Mouse (Mus musculus) adrenal gland, adult 2 months (tissue): ENCODE data around the gene Lrsam1. TPM values are rescaled to one million over a fixed set of nuclear protein-coding genes. Genes with fewer than 3 reads are reported as not detected.
"Not testable (repeated sequence)": the region's sequence is repeated elsewhere in the genome, so short reads cannot be mapped to it uniquely, and the experiment has no call there.

Source experiments
- DNase-seq: peaks from one replicate; pipeline ENCODE4 v3.0.0; 2021
- long read RNA-seq: library from polyadenylated mRNA; stranded (forward); transcript quantifications from one replicate; pipeline ENCODE4 v2.0.0, GENCODE M21; 2021
- polyA plus RNA-seq: library from polyadenylated mRNA; depleted of rRNA; stranded (reverse); fragments of >200 nt; gene quantifications from 2 replicates; pipeline ENCODE4 v1.2.3, GENCODE M21; 2012; rRNA removed
- total RNA-seq, 2 experiments: library from RNA; stranded (reverse); gene quantifications; 2 replicates each; pipeline ENCODE4 v1.2.3; 2021

The Lrsam1 gene
- total RNA-seq (10 to 100 TPM; 18.0 to 25.6 TPM), polyA plus RNA-seq (24.8 and 26.0 TPM in 2 replicates)
- long read RNA-seq, full-length matches to known transcripts, result 3 of 10 reads
- long read RNA-seq, partial matches to known transcripts, result 1 of 10 reads
- long read RNA-seq, other reads (novel, unspliced or antisense), result 6 of 10 reads

DNA sequence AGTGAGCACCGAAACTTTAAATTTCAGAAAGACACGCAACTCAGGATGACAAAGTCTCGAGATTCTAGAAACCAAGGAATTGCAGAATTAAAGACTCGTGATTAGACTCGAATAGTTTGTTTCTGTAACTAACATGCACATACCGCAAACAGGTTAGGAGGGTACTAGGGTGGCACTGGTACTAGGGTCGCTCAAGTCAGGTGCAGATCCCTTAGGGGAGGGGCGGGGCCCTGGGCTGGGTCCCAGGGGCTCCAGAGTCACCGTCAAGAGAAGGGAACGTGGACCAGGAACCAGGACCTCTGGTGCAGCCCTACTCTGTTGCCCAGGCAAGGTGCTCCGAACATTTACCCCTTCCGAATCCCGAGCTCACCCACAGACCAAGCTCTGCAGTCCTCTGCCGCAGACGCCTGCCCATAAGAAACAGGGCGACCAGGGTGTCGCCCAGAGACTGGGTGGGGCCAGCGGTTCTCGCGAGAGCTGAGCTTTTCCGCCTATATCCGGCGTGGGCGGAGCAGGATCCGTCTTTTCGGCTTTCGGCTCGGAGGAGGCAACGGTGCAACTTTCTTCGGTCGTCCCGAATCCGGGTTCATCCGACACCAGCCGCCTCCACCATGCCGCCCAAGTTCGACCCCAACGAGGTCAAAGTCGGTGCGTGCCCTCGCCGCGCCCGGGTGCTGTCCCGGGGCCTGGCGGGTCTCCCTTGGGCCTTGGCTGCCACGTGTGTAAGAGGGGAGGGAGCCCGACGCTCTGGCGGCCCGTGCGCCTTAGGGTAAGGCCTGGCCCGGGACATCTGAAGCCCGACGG lies at the start of gene Lrsam1, which contains the start of gene Rpl12:
Gene Lrsam1 (minus strand): TSS at position 423 of the 804 bp plus-strand sequence.
Gene Rpl12 (plus strand): TSS at position 368 of the 804 bp plus-strand sequence.
- DNase-seq, result peak; percentile 96

DNA sequence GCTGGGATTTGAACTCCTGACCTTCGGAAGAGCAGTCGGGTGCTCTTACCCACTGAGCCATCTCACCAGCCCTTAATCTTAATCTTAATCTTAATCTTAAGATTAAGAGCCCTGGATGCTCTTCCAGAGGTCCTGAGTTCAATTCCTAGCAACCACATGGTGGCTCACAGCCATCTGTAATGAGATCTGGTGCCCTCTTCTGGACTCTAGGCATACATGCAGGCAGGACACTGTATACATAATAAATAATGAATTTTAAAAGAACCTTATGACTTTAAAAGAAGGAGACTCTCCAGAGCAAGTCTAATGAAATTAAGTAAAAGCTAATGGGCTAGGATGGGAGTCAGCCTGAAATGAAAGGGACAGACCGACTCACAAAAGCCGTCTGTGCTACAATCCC lies 47.6 kb upstream of the Lrsam1 start:
- DNase-seq, result not testable (repeated sequence)

DNA sequence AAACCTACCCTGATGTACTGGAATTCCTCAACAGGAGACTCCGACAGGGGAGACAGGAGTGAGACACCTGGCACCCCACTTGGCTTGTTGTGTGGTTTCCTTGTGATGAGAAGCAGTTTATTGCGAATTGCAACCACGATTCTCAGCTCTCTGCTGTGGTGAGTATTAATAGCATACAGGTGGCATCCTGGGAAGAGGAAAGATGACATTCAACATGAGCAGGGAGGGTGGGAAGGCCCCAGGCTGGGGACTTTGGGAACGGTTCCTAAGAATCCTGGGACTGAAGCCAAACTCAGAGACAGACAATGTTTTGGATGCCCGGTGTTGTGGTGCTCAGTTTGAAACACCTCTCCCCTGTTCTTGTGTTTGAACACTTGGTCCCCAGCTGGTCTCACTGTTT lies 43.6 kb upstream of the Lrsam1 start:
- DNase-seq, result no peak

DNA sequence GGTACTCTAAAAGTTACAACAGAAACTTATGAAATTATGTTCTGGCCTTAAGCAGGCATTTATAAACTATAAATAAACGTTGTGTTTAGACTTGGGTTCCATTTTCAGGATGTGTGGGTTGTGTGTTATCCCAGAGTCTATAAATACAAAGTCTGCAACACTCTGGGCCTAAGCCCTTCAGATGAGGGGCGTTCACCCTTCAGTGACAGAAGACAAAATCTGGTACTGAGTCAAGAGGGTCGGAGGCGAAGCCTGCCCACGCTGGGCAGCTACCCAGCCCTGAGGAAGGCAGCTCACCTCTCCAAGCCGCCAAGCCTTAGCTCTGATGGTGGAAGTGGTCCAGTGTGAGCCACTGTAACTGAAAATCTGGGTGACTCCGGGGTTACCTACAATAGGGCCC lies 40.7 kb upstream of the Lrsam1 start:
- DNase-seq, result no peak

DNA sequence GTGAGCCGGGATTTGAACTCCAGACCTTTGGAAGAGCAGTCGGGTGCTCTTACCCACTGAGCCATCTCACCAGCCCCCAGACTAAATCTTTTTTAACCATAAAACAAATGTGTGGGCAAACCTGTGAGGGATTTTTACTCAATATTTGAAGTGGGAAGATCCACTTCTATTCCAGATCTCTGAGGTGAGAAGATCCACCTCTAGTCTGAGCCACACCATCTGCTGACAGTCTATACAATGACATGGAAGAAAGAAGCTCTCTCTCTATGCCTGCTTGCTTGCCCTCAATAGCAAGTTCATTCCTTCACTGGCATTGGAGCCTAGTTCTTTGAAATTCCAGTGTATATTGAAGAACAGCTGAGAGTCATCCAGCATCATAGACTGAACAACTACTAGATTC lies 38.3 kb upstream of the Lrsam1 start:
- no peak for DNase-seq

DNA sequence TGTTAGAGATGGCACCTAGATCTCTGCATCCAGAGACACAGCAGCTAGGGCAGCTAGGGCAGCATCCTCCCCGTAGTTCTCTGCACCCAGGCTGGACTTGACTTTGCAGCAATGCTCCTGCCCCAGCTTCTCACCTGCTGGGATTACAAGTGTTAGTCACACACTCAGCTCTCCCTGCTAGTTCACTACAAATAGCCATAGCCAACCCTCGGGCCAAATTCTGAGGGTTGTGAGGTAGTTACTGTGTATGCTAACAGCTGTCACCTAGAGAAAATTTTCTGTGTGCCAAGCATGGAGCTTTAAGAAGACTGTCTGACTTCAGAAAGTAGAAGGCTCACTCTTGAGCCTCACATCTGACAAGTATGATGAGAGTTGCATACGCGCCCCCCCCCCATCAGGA lies 36.4 kb upstream of the Lrsam1 start:
- no peak for DNase-seq

DNA sequence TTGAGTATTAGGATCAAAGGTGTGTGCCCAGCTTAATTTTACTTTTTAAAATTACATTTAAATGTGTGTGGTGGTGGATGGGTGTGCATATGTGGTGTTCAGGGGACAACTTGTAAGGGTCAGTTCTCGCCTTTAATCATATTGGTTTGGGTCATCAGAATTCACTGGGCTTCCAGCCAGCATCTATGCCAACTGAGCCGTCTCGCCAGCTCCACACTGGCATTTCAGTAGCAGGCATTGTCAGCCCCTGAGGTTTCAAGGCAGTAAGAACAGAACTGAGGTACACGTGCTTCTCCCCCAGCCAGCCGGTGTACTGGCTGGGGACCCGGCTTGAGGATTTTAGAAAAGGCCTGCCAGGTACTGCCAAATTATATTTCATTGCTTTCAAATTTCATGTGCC lies 35.7 kb upstream of the Lrsam1 start:
- no peak for DNase-seq

DNA sequence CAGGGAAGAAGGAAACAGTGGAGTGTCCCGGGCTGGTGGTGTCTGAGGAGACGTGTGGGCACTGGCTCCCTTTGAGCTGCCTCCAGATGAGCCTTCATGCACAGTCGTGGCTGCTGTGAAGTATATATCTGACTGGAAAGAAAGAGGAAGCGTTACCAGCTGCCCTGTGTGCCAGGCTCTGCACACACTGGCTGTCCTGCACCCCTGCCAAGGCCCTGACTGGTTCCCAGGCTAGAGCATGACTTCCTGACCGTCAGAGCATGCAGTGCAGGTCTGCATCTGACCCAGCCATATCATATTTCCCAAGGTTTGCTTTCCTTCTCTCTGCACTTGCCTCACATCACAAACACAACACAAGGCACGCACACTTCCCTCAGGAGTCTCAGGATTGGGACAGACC lies 30.7 kb upstream of the Lrsam1 start:
- no peak for DNase-seq

DNA sequence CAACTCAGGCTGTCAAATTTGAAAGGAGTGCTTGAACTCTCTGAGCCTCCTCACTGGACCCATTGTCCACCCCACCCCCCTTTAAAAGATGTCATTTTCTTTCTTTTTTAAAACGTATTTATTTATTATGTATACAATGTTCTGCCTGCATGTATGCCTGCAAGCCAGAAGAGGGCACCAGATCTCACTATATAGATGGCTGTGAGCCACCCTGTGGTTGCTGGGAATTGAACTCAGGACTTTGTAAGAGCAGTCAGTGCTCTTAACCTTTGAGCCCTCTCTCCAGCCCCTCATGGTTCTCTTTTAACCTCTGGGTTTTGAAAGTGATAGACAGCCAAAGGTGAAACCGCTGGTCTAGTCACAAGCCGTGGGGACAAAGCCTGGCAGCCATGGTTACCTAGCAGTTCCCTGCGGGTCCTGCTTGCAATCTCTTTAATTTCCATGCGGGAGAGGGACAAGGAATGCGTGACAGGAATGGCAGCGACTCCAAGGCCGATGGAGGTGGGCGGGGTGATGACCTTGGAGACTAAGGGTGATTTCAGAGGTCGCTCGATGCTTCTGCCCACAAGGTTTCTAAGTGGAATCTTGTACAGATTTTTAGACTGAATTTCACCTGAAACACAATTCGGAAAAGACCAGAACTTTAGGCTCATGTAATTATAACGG lies 28.9 kb upstream of the Lrsam1 start:
- DNase-seq, result no peak

DNA sequence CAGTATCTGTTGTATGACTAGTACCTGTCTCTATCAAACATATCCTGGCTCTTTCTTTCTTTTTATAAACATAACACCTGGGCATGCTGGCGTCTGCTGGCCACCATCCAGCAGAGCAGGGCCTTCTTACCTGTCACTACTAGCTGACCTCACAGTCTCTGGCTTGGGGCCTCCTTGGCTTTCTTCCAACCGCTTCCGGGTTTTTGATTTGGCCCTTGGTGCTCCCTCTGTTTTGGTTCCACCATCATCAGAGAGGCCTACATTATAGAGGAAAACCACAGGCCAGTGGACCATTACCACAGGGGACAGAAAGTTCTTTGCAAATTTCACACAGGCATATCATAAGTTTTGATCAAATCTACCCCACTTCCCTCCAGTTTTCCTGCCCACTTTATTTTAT lies 28.0 kb upstream of the Lrsam1 start:
- no peak for DNase-seq

DNA sequence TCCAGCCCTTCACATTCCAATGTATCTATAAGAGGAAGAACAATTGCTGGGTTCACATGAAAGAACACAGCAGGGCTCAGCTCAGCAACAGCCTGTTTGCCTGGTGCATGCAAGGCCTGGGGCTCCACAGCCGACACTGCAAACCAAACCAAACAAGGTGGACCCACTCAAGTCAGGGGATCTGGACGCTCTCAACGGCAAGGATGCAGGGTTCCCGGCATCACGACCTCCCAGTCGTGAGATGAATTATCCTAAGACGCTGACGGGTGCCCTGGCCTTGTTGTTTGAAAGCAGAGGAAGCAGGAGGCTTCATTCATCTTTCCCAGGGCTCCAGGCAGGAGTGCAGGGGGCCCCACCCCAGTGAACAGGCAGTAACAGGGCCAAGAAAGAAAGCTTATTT lies 24.4 kb upstream of the Lrsam1 start:
- DNase-seq, result no peak

DNA sequence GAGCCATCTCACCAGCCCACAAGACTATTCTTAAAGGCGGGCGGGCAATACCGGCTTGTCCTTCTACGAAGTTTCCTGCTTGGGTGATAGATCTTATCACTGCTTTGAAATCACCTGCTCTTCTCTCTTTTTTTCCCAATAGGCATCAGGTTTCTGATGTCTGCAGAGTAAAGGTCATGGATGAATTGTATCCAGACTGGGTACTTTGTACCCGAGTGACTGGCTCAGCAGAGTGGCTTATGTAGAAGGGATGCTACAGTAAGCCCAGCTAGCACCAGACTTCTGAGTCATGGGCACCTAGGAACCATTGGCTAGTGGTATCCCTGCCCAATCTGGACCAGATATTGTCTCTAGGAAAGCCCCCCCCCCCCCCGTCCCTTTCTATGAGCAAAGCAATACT lies 22.2 kb upstream of the Lrsam1 start:
- no peak for DNase-seq

DNA sequence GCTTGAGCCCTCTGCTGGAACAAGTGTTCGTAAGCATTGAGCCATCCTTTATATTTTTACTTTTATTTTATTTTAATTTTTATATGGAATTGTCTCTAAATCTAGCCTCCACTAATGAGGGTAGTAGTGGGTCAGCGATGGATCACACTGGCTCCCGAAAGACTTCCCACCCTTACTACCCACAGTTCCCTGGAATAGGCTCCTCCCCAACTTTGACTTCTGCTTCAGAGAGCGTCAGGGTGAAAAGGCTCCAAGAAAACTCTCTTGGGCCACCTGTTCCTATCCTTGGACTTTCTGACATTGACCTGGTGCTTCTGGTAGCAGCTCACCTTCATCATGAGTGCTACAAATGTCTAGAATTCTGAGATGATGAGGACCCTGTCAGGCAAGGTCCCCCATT lies 21.3 kb upstream of the Lrsam1 start:
- no peak for DNase-seq

DNA sequence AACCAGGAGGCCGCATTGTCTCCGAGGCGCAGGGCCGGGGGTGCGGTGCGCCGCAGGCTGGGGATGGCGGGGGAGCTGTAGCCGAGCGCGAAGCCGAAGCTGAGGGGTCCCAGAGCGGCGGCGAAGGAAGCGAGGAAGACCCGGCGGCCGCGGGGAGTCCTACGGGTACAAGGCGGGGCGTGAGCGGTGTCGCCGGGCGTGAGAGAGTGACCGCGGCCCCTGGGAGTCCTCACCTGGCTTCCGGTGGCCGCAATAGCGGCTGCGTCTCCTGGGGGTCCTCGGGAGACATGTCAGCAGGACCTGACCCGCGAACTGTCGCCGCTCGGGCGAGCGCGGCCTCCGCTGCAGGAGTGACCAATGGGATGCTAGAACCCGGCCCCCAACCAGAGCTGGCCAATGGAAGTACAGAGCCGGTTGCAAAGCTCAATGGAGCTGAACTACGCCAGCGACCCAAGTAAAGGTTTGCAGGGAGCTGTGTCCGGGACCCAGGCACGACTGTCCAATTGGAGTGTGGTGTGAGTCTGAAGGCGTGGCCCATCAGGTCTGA lies 20.4 kb upstream of the Lrsam1 start, which contains the start of gene Slc2a8:
Gene Slc2a8 (minus strand): TSS at position 359 of the 547 bp plus-strand sequence.
- peak; percentile 96 for DNase-seq

DNA sequence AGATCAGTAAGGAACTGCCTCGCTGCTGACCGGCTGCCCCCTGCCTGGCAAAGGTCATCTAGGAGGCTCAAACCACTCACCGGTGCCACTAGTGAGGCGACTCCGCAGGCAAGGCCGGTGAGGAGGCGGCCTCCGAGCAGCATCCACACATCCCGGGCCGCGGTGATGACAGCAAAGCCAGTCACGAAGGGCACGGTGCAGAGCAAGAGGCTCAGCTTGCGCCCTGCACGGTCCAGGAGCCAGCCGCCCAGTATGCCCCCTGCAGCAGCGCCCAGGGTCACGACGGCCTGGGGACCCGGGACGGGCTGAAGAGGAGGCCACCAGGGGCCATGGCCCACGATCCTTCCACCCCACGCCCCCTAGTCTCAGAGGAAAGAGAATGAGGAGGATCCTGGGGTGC lies 19.9 kb upstream of the Lrsam1 start:
- peak; percentile 70 for DNase-seq

DNA sequence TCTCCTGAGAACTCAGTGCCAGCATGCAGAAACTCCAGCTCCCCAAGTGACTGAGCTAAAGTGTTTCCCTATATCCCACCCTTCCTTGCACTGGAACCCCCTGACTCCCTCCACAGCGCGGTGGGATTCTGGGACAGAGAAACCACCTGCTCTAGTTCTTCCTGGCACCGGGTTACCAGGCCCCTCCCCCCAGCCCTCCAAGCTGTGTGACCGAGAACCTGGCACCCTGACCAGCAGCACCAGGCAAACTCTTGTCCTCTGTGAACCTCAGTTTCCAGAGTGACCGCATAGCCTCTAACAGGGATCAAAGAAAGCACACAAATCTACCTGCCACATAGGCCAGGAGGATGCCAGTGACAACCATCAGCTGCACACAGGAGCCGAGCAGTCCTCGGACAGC lies 18.3 kb upstream of the Lrsam1 start:
- DNase-seq, result no peak

DNA sequence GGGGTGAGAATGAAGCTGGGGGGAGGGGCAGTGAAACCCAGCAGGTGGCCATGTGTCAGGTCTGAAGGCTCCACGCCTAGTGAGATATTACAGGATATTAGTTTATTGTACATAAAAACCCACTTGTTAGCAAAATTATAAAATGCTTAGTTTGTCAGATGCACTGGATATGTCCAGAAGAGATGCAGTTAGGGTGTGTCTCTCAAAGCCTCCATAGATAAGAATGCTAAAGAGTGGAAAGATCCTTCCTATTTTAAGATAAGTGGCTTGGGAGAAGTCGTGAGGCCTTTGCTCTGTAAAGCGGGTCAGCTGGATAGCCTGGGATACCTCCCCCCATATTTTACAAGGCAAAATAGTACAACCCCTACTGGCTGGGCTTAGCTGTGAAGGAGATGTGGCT lies 17.3 kb upstream of the Lrsam1 start:
- no peak for DNase-seq

DNA sequence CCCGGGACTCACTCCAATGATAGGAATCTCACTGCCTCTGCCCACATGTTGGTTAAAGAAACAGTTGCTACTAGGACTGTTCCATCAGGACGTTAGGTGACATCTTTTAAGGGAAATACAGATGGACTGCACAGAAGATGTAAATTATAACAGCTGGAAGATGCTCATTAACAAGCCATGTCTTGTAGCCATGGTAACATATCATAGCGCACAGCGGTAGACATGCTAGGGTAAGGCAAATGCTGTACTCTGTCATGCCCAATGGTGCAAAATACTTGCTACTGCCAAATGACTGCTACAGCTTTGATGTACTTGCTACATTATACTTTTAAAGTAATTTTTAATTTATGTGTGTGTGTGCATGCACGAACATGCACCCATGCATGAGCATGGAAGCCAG lies 15.7 kb upstream of the Lrsam1 start:
- DNase-seq, result no peak

DNA sequence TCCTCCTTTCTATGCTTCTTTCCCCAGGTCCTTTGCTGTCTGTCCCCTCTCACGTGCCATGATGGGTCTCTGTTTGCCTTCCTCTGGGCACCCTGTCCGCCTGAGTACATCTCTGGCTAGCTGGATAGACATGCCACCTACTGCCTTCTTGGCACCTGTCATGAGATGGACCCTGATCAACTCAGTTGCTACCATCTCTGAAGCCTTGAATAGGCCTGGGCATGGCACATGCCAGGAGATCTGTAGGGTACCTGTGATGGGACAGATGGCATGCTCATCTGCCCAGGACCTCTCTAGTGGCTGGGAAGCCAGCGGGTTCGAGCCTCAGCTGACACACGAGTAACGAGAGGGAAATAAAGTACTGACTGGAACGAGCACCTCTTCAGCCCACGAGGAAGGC lies 12.8 kb upstream of the Lrsam1 start:
- no peak for DNase-seq

DNA sequence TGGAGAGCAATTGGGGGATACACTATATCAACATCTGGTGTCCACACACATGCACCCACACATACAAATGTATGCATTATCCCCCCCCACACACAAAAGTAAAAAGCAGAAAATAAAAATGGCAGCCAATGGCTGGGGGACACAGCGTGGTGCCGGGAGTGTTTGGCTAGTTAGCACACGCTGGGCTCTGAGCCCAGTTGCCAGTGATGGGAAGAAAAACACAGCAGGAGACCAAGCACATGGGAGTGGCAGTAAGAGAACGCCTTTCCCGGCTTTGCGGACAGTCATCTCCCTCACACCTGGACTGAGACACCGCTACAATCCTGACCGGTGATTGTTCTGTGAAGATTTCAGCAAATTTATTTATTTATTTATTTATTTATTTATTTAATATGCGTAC lies 9.8 kb upstream of the Lrsam1 start:
- no peak for DNase-seq

DNA sequence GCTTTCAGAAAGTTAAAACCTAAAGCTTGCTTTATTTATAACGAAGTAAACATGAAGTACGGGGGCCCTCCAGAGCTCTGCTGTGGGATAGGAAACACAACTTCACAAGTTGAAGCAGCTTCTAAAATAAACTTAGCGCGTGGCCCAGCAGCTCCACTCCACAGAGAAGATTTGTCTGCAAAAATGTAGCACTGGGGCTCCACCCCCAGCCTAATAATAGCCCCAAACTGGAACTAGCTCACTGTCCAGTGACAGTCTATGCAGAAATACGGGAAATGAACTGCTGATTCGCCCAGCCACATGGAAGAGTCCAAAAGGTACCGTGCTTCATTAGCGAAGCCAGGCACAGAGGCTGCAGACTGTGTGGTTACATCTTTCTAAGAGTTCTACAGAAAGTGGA lies 7.9 kb upstream of the Lrsam1 start:
- no peak for DNase-seq

DNA sequence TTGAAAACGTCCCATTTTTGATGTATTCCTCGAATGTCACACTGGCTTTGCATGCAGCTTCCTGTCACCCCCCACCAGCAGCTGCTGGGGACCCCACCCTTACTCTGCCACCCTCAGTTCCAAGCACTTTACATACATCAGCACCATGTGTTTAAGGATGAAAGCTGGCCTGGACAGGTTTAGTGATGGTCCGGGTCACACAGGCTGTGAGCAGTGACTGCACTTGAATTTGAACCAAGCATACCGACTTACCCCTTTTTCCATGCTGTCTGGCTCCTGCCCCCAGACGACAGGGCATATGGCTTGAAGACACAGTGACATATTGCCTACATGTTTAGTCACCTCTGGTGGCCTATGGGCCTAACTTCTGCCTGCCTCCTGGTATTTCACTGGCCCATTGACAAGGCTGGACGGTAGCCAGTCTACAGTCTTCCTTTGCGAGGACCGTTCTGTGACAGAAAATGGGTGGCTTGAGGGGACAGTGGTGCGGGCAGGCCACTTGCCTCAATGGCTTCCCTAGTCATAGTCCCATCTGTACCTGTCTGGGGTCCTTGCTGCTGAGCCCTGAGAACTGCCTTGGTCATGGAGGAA lies 6.7 kb upstream of the Lrsam1 start:
- DNase-seq, result no peak
